Mouse (Mus musculus) embryonic fibroblast, embryonic 13.5 days (primary cell): ENCODE measurements around the gene Dnajc19.

Experiments used
- CTCF ChIP-seq: IDR thresholded peaks from 2 replicates; pipeline ENCODE4 v1.5.1; 2011; ENCODE audit warnings: mild to moderate bottlenecking, control low read depth, low read length, moderate library complexity, borderline replicate concordance; ENCODE audit not compliant: insufficient read depth
- POLR2A ChIP-seq: IDR thresholded peaks from 2 replicates; pipeline ENCODE4 v1.6.1; 2011; ENCODE audit warnings: low read depth, mild to moderate bottlenecking, control low read depth, low read length, moderate library complexity

DNA sequence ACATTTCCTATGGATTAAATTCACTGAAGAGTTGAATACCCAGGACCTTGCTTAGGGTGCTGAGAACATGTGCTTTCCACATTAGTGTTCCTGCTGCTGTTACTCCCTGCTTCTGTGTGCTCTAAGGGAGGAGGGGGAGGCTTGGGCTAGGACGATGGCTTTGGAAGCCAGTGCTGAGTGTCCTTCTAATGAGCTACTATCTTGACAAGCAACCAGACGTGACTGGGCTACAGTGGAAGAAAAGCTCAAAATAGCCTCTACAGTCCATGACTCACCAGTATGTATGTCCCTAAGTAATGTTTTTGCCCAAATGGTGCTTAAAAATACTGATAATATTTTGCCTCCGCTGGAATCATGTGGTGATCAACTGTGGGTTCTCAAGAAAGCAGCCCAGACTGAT is 26.5 kb upstream of the Dnajc19 start:
- TF ChIP-seq CTCF (no peak), POLR2A (no peak)
